Mouse (Mus musculus): ENCODE results near the gene Ada. TPM values are rescaled to one million over a fixed set of nuclear protein-coding genes. Genes with fewer than 3 reads are reported as not detected.
A peak's percentile ranks its signal among the peaks of the same experiment; 100 is the strongest.

Ada gene
- polyA plus RNA-seq, 1 experiment from 2014 or later, result 9.7 TPM

- Histone ChIP-seq H3K4me1 (ENCODE audit: control insufficient read depth, insufficient read depth, low read length) (peaks cover 17% of the 10 kb centered on the region), H3K9ac (ENCODE audit: low read depth, low read length) (no peak overlapping the region), H3K4me2 (replicated peaks; ENCODE audit: low read depth, low read length) (no peak overlapping the region), H3K9me3 (ENCODE audit: control insufficient read depth, low read length) (no peaks in the 10 kb centered on the region), H3K36me3 (ENCODE audit: control insufficient read depth, insufficient read depth, low read length) (peaks cover 19% of the 10 kb centered on the region; the same call in 1 of the 2 replicates), H3K27ac (ENCODE audit: low read depth, low read length) (no peak overlapping the region), H3K4me3 (ENCODE audit: low read length) (no peak overlapping the region), H3K27me3 (ENCODE audit: control insufficient read depth, insufficient read depth, low read length) (no peaks in the 10 kb centered on the region)
- WGBS, result 50% methylated on average over 4 of the region's 4 CpGs
- peak; percentile 25; the same call in 1 of the 2 replicates for ATAC-seq (ENCODE audit: low FRiP score, low TSS enrichment)
These were observed 30.4 kb downstream of the Ada start for GRCm38 (mm10) chr2:163719616-163720015.

GRCm38 (mm10) chr2:163718951-163719603 lies 31.0 kb downstream of the Ada start:
- H3K4me3 ChIP-seq (ENCODE audit: low read length), result no peak overlapping the region
- H3K27me3 ChIP-seq (ENCODE audit: control insufficient read depth, insufficient read depth, low read length), result no peaks in the 10 kb centered on the region
- H3K4me1 ChIP-seq (ENCODE audit: control insufficient read depth, insufficient read depth, low read length), result peaks cover 17% of the 10 kb centered on the region
- 36% methylated on average over 9 of the region's 9 CpGs for WGBS
- no peak overlapping the region; the same call in 1 of the 2 replicates for H3K27ac ChIP-seq (ENCODE audit: low read depth, low read length)
- no peaks in the 10 kb centered on the region for H3K9me3 ChIP-seq (ENCODE audit: control insufficient read depth, low read length)
- H3K9ac ChIP-seq (ENCODE audit: low read depth, low read length), result no peak overlapping the region
- H3K36me3 ChIP-seq (ENCODE audit: control insufficient read depth, insufficient read depth, low read length), result peaks cover 15% of the 10 kb centered on the region; the same call in 1 of the 2 replicates
- ATAC-seq (ENCODE audit: low FRiP score, low TSS enrichment), result peak; percentile 68
- H3K4me2 ChIP-seq (replicated peaks; ENCODE audit: low read depth, low read length), result no peak overlapping the region

- WGBS, result 8% methylated on average over 2 of the region's 2 CpGs
- peaks cover 15% of the 10 kb centered on the region; the same call in 1 of the 2 replicates for H3K36me3 ChIP-seq (ENCODE audit: control insufficient read depth, insufficient read depth, low read length)
- ATAC-seq (ENCODE audit: low FRiP score, low TSS enrichment), result 0 out of 2 replicates have a peak, but pooled peaks have one; percentile 5
These were observed 31.5 kb downstream of the Ada start for GRCm38 (mm10) chr2:163718526-163718925.

GRCm38 (mm10) chr2:163716853-163717252 lies 33.2 kb downstream of the Ada start:
- H3K27me3 ChIP-seq (ENCODE audit: control insufficient read depth, insufficient read depth, low read length), result no peaks in the 10 kb centered on the region
- H3K9ac ChIP-seq (ENCODE audit: low read depth, low read length), result no peak overlapping the region
- H3K4me3 ChIP-seq (ENCODE audit: low read length), result no peak overlapping the region
- WGBS, result 13% methylated on average over 6 of the region's 6 CpGs
- H3K9me3 ChIP-seq (ENCODE audit: control insufficient read depth, low read length), result no peaks in the 10 kb centered on the region
- H3K36me3 ChIP-seq (ENCODE audit: control insufficient read depth, insufficient read depth, low read length), result peaks cover 9% of the 10 kb centered on the region; the same call in 1 of the 2 replicates
- ATAC-seq (ENCODE audit: low FRiP score, low TSS enrichment), result peak; percentile 7; the same call in 1 of the 2 replicates
- H3K27ac ChIP-seq (ENCODE audit: low read depth, low read length), result no peak overlapping the region
- peaks cover 17% of the 10 kb centered on the region for H3K4me1 ChIP-seq (ENCODE audit: control insufficient read depth, insufficient read depth, low read length)
- H3K4me2 ChIP-seq (replicated peaks; ENCODE audit: low read depth, low read length), result no peak overlapping the region

More at GRCm38 (mm10) chr2:163718526-163718925, 31.5 kb downstream of the Ada start:
- Histone ChIP-seq H3K9ac (ENCODE audit: low read depth, low read length) (no peak overlapping the region), H3K4me2 (replicated peaks; ENCODE audit: low read depth, low read length) (no peak overlapping the region), H3K4me3 (ENCODE audit: low read length) (no peak overlapping the region), H3K27me3 (ENCODE audit: control insufficient read depth, insufficient read depth, low read length) (no peaks in the 10 kb centered on the region), H3K27ac (ENCODE audit: low read depth, low read length) (no peak overlapping the region), H3K9me3 (ENCODE audit: control insufficient read depth, low read length) (no peaks in the 10 kb centered on the region), H3K4me1 (ENCODE audit: control insufficient read depth, insufficient read depth, low read length) (peaks cover 17% of the 10 kb centered on the region)

- H3K9ac ChIP-seq (ENCODE audit: low read depth, low read length), result no peak overlapping the region
- H3K27me3 ChIP-seq (ENCODE audit: control insufficient read depth, insufficient read depth, low read length), result no peaks in the 10 kb centered on the region
- WGBS, result 35% methylated on average over 8 of the region's 8 CpGs
- H3K4me1 ChIP-seq (ENCODE audit: control insufficient read depth, insufficient read depth, low read length), result peaks cover 17% of the 10 kb centered on the region
- peaks cover 7% of the 10 kb centered on the region; the same call in 1 of the 2 replicates for H3K36me3 ChIP-seq (ENCODE audit: control insufficient read depth, insufficient read depth, low read length)
- H3K27ac ChIP-seq (ENCODE audit: low read depth, low read length), result no peak overlapping the region
- H3K9me3 ChIP-seq (ENCODE audit: control insufficient read depth, low read length), result no peaks in the 10 kb centered on the region
- no peak overlapping the region for H3K4me3 ChIP-seq (ENCODE audit: low read length)
- H3K4me2 ChIP-seq (replicated peaks; ENCODE audit: low read depth, low read length), result no peak overlapping the region
- ATAC-seq (ENCODE audit: low FRiP score, low TSS enrichment), result no peak
These were observed 33.6 kb downstream of the Ada start for GRCm38 (mm10) chr2:163716448-163716847.

- Histone ChIP-seq H3K27ac (ENCODE audit: low read depth, low read length) (no peak overlapping the region), H3K4me1 (ENCODE audit: control insufficient read depth, insufficient read depth, low read length) (peaks cover 17% of the 10 kb centered on the region), H3K36me3 (ENCODE audit: control insufficient read depth, insufficient read depth, low read length) (peaks cover 2% of the 10 kb centered on the region; the same call in 1 of the 2 replicates), H3K4me2 (replicated peaks; ENCODE audit: low read depth, low read length) (no peak overlapping the region), H3K27me3 (ENCODE audit: control insufficient read depth, insufficient read depth, low read length) (no peaks in the 10 kb centered on the region), H3K4me3 (ENCODE audit: low read length) (no peak overlapping the region), H3K9me3 (ENCODE audit: control insufficient read depth, low read length) (no peaks in the 10 kb centered on the region), H3K9ac (ENCODE audit: low read depth, low read length) (no peak overlapping the region)
- 75% methylated on average over 3 of the region's 3 CpGs for WGBS
- no peak for ATAC-seq (ENCODE audit: low FRiP score, low TSS enrichment)
These were observed 36.7 kb downstream of the Ada start for GRCm38 (mm10) chr2:163713340-163713739.

- H3K4me2 ChIP-seq (replicated peaks; ENCODE audit: low read depth, low read length), result no peak overlapping the region
- no peak overlapping the region for H3K9ac ChIP-seq (ENCODE audit: low read depth, low read length)
- ATAC-seq (ENCODE audit: low FRiP score, low TSS enrichment), result no peak
- WGBS, result 84% methylated on average over 6 of the region's 6 CpGs
- H3K27me3 ChIP-seq (ENCODE audit: control insufficient read depth, insufficient read depth, low read length), result no peaks in the 10 kb centered on the region
- H3K27ac ChIP-seq (ENCODE audit: low read depth, low read length), result no peak overlapping the region
- no peaks in the 10 kb centered on the region for H3K9me3 ChIP-seq (ENCODE audit: control insufficient read depth, low read length)
- peaks cover 2% of the 10 kb centered on the region; the same call in 1 of the 2 replicates for H3K36me3 ChIP-seq (ENCODE audit: control insufficient read depth, insufficient read depth, low read length)
- no peak overlapping the region for H3K4me3 ChIP-seq (ENCODE audit: low read length)
- H3K4me1 ChIP-seq (ENCODE audit: control insufficient read depth, insufficient read depth, low read length), result peaks cover 17% of the 10 kb centered on the region
These were observed 37.2 kb downstream of the Ada start for GRCm38 (mm10) chr2:163712874-163713273.

GRCm38 (mm10) chr2:163712473-163712872 lies 37.6 kb downstream of the Ada start:
- Histone ChIP-seq H3K4me3 (ENCODE audit: low read length) (no peak overlapping the region), H3K27me3 (ENCODE audit: control insufficient read depth, insufficient read depth, low read length) (no peaks in the 10 kb centered on the region), H3K27ac (ENCODE audit: low read depth, low read length) (no peak overlapping the region), H3K4me1 (ENCODE audit: control insufficient read depth, insufficient read depth, low read length) (peaks cover 17% of the 10 kb centered on the region), H3K4me2 (replicated peaks; ENCODE audit: low read depth, low read length) (no peak overlapping the region), H3K36me3 (ENCODE audit: control insufficient read depth, insufficient read depth, low read length) (peaks cover 2% of the 10 kb centered on the region; the same call in 1 of the 2 replicates), H3K9me3 (ENCODE audit: control insufficient read depth, low read length) (no peaks in the 10 kb centered on the region), H3K9ac (ENCODE audit: low read depth, low read length) (no peak overlapping the region)
- 64% methylated on average over 7 of the region's 7 CpGs for WGBS
- ATAC-seq (ENCODE audit: low FRiP score, low TSS enrichment), result no peak

- H3K4me2 ChIP-seq (replicated peaks; ENCODE audit: low read depth, low read length), result no peak overlapping the region
- no peak for ATAC-seq (ENCODE audit: low FRiP score, low TSS enrichment)
- no peaks in the 10 kb centered on the region for H3K9me3 ChIP-seq (ENCODE audit: control insufficient read depth, low read length)
- peaks cover 2% of the 10 kb centered on the region; the same call in 1 of the 2 replicates for H3K36me3 ChIP-seq (ENCODE audit: control insufficient read depth, insufficient read depth, low read length)
- peaks cover 9% of the 10 kb centered on the region for H3K4me1 ChIP-seq (ENCODE audit: control insufficient read depth, insufficient read depth, low read length)
- H3K9ac ChIP-seq (ENCODE audit: low read depth, low read length), result no peak overlapping the region
- H3K27ac ChIP-seq (ENCODE audit: low read depth, low read length), result no peak overlapping the region
- 87% methylated on average over 8 of the region's 8 CpGs for WGBS
- no peaks in the 10 kb centered on the region for H3K27me3 ChIP-seq (ENCODE audit: control insufficient read depth, insufficient read depth, low read length)
- H3K4me3 ChIP-seq (ENCODE audit: low read length), result no peak overlapping the region
These were observed 38.6 kb downstream of the Ada start for GRCm38 (mm10) chr2:163711368-163711868.

Data from kidney, embryonic 14.5 days (tissue).